Mouse (Mus musculus) neutrophil, adult 83 days (primary cell): ENCODE data around the gene Aldh9a1. TPM values are rescaled to one million over a fixed set of nuclear protein-coding genes. Genes with fewer than 3 reads are reported as not detected.

Source experiments
- total RNA-seq, 2 experiments: library from RNA; stranded (reverse); gene quantifications; one replicate each; pipeline ENCODE4 v1.2.4; 2023

The Aldh9a1 gene
- total RNA-seq: 10 to 100 TPM; 31.6 to 35.1 TPM

DNA sequence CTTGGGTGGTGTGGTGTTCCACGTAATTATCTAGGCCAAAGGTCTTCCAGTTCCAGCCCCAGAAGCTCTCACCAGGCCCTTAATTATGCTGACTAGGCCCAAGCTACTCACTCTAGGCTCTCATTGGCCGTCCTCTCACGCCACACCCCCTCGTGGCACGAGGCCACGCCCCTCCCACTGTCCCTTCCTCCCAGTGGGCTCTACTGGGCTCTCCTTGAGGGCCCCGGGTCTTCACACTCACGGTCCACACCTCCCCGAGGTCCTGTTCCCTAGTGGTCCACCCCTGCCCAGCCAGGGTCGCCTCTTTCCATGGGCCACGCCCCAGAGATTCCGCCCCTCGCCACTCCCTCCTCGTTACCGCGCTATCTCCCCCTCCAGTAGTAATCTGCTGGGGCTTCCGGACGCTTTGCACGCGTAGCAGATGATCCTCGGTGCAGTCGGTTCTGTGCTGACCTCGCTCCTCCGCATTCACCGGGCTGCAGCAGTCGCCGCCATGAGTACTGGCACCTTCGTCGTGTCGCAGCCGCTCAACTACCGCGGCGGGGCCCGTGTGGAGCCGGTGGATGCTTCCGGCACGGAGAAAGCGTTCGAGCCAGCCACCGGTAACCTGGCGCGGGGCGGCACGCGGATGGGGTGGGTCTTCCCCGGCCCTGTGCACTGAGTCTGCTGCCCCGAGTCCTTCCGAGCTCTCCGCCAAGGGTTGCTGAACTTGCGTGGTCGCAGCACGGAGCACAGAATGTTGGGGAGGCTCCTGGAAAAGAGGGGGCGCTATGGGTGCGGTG, at the start of gene Aldh9a1:
Gene Aldh9a1, plus strand, starts transcription at position 177 of the 782 bp plus-strand sequence.

DNA sequence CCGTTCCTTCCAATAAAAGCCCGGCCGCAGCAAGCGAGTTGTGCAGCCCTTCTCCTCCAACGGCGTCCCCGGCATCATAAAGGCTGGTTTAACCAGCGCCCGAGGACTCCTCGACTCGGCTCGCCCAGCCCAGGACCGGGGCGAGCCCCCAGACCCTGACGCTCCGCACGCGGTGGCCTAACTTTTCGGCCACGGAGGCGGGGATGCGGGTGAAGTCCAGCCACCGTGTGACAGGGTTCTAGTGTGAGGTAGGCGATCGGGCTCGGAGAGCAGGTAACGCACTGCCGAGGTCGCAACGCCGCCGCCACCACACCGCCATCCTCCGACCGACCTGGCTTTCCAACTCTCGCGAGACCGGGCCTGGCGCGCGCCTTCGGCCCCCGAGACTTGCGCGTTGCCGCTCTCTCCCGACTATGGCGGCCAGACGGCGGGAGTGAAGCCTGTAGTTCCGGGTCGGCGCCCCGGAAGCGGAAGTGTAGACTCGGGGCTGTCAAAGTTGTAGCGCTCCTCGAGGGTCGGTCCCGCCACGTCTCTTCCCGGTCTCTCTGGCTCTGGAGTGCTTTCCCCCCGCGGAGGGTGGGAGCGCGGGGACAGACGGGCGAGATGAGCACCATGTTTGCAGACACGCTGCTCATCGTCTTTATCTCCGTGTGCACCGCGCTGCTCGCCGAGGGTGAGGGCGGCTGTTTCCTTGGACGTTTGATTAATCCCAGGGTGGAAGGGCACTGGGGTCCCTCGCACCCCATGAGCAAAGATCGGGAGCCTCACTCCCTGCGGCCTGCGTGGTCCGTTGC, 41.3 kb upstream of the Aldh9a1 start, which contains the start of gene Tmco1:
Gene Tmco1, plus strand, starts transcription at position 118 of the 794 bp plus-strand sequence.

DNA sequence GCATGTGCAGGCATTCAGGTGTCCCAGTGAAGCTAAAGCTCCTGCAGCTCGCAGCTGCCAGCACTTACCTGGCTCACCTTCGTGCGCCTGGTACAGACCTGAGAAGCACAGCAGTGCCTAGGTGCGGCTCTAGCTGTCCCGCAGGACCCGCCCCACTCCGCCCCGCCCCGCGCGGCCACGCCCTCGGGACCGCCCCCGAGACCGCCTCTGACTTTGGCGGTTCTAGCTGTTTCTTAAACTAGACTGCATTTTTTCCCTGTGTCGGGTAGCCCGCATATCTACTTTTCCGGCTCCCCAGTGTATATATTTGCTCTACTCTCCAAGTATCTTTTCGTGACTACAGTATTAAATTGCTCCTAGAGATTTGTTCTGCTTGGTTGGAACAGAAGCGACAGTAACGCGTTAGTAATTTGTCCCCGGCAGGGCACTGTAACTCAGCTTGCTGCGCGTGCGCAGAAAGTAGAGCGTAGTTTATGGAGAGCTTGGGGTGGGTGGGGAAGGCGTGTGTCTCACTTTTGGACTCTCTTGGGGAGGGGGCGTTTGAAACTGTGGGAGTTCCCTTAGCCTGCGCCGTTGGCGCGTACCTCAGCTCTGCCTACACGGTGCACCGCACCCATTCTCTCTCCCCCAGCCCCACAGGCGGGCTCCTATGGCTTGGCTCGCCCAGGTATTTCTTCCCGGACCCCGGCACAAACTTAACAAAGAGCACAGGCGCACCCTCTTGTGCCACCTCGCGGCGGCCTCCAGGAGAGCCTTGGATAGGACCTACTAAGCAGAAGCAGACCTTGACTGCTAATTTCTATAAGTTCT, 44.1 kb downstream of the Aldh9a1 start, which contains the start of gene Mgst3:
Gene Mgst3, minus strand, starts transcription at position 159 of the 810 bp plus-strand sequence.

Other genes starting within 250 kb of the Aldh9a1 start
- gene Uck2, start 64.7 kb upstream of the Aldh9a1 start, total RNA-seq: 10 to 100 TPM; 39.7 to 40.8 TPM
- gene Tmco1, start 41.6 kb upstream of the Aldh9a1 start, total RNA-seq: 10 to 100 TPM; 40.7 to 43.8 TPM
- gene Mgst3, start 43.9 kb downstream of the Aldh9a1 start, total RNA-seq: 10 to 100 TPM; 16.9 to 26.6 TPM
- not detected for gene Lrrc52, start 116.8 kb downstream of the Aldh9a1 start, total RNA-seq
- not detected for gene Rxrg, start 248.4 kb downstream of the Aldh9a1 start, total RNA-seq